Mouse (Mus musculus) embryonic facial prominence, embryonic 14.5 days (tissue): Measurements from ENCODE around the gene Cfap52. TPM values are rescaled to one million over a fixed set of nuclear protein-coding genes. Genes with fewer than 3 reads are reported as not detected.
A peak's percentile ranks its signal among the peaks of the same experiment; 100 is the strongest.

Experiments used
- ATAC-seq: fragments of 200-750 bp; cut with Nextera tagmentation; 2 replicates; pipeline ENCODE4 v1.8.0; 2017; ENCODE audit warnings: low read depth, moderate number of reproducible peaks, moderate TSS enrichment
- DNase-seq: peaks from one replicate; pipeline ENCODE4 v3.0.0-alpha.2; 2015; ENCODE audit warnings: low spot score
- H3K27ac ChIP-seq: fragments of 300-500 bp; sonication (generic); replicated peaks from 2 replicates; pipeline ENCODE4 v1.5.1; 2014; ENCODE audit warnings: low read depth, mild to moderate bottlenecking, low read length, moderate library complexity
- H3K27me3 ChIP-seq: fragments of 300-500 bp; sonication (generic); replicated peaks from 2 replicates; pipeline ENCODE4 v1.6.1; 2014; ENCODE audit warnings: low read length; ENCODE audit not compliant: control insufficient read depth, insufficient read depth
- H3K36me3 ChIP-seq: fragments of 300-500 bp; sonication (generic); 2 replicates; pipeline ENCODE4 v1.6.1; 2014; ENCODE audit warnings: low read length, mixed read lengths; ENCODE audit not compliant: control insufficient read depth, insufficient read depth
- H3K4me1 ChIP-seq: fragments of 300-500 bp; sonication (generic); 2 replicates; pipeline ENCODE4 v1.6.1; 2014; ENCODE audit warnings: antibody characterized with exemption, low read length; ENCODE audit not compliant: control insufficient read depth, insufficient read depth
- H3K4me2 ChIP-seq: fragments of 300-500 bp; sonication (generic); 2 replicates; pipeline ENCODE4 v1.6.1; 2014; ENCODE audit warnings: low read depth, mild to moderate bottlenecking, low read length, moderate library complexity, mixed read lengths
- H3K4me3 ChIP-seq: fragments of 300-500 bp; sonication (generic); 2 replicates; pipeline ENCODE4 v1.5.1; 2014; ENCODE audit warnings: low read depth, mild to moderate bottlenecking, low read length
- H3K9ac ChIP-seq: fragments of 300-500 bp; sonication (generic); 2 replicates; pipeline ENCODE4 v1.6.1; 2014; ENCODE audit warnings: low read depth, mild to moderate bottlenecking, low read length, moderate library complexity, mixed read lengths
- H3K9me3 ChIP-seq: fragments of 300-500 bp; sonication (generic); 2 replicates; pipeline ENCODE4 v1.6.1; 2016; ENCODE audit warnings: low read length; ENCODE audit not compliant: control insufficient read depth
- WGBS: fragments of 180-500 bp; shearing (Covaris S2); extraction: QIAGEN DNeasy Blood & Tissue Kit; methylation state at CpG from one replicate; pipeline ENCODE4 v1.1.7; 2014; 5-methylcytosine and 5-hydroxymethylcytosine counted together
- polyA plus RNA-seq: library from polyadenylated mRNA; unstranded; fragments of >200 nt; fragmentation: Nextera tagmentation; extraction: Ambion mirVana; gene quantifications from 2 replicates; pipeline ENCODE4 v1.2.1, GENCODE M21; 2014

Gene Cfap52
- 2.9 and 7.2 TPM in 2 replicates for polyA plus RNA-seq

- ATAC-seq = peak; percentile 75
- H3K4me3 ChIP-seq = peak within 1 kb of the TSS; percentile 80
- H3K4me2 ChIP-seq = peak within 1 kb of the TSS; percentile 85
- DNase-seq = peak; percentile 90
- peaks cover 5% of the 10 kb centered on the region; the same call in 1 of the 2 replicates for H3K36me3 ChIP-seq
- 8% methylated on average over 15 of the region's 15 CpGs for WGBS
- H3K9me3 ChIP-seq = no peaks in the 10 kb centered on the region
- H3K27me3 ChIP-seq = no peaks in the 10 kb centered on the region
- H3K9ac ChIP-seq = peak within 1 kb of the TSS; percentile 82
- H3K27ac ChIP-seq = 0 out of 2 replicates have a peak within 1 kb of the TSS, but pooled peaks have one; percentile 15
- peaks cover 3% of the 10 kb centered on the region; the same call in 1 of the 2 replicates for H3K4me1 ChIP-seq
Observed at GRCm38 (mm10) chr11:67965242-67965883, at the start of gene Cfap52. Gene Cfap52 (minus strand): TSS chr11:67965651.

DNA sequence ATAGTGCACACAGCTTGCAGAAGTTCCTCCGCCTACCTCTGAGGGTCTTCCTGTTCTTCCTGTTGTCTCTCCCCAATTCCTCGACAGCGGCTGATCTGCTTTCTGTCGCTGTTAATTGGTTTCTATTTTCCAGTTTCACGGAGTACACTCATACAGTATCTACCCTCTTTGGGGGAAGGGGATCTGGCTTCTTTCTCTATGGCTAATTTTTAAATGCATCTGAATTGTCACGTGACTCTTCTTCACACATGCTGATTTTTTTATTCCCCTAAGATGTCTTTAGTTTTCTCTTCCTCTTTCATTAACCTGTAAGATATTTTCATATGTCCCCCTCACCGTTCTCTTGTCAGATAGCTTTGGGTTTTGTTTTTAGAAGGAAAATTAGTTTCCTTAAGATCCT is 46.8 kb upstream of the Cfap52 start:
- H3K27ac ChIP-seq = no peak overlapping the region
- DNase-seq (no peak), ATAC-seq (no peak)
- no peaks in the 10 kb centered on the region for H3K27me3 ChIP-seq
- 0 out of 2 replicates have a peak, but pooled peaks cover 3% of the 10 kb centered on the region for H3K36me3 ChIP-seq
- WGBS = 72% methylated on average over 7 of the region's 7 CpGs
- H3K9me3 ChIP-seq = no peaks in the 10 kb centered on the region
- no peak overlapping the region for H3K9ac ChIP-seq
- no peak overlapping the region for H3K4me2 ChIP-seq
- H3K4me3 ChIP-seq = no peak overlapping the region
- H3K4me1 ChIP-seq = no peaks in the 10 kb centered on the region; the same call in 1 of the 2 replicates

- Histone ChIP-seq H3K36me3 (0 out of 2 replicates have a peak, but pooled peaks cover 3% of the 10 kb centered on the region), H3K9ac (no peak overlapping the region), H3K4me3 (no peak overlapping the region), H3K9me3 (no peaks in the 10 kb centered on the region), H3K4me1 (peaks cover 10% of the 10 kb centered on the region), H3K27me3 (no peaks in the 10 kb centered on the region), H3K27ac (no peak overlapping the region), H3K4me2 (no peak overlapping the region)
- 48% methylated on average over 5 of the region's 5 CpGs for WGBS
- DNase-seq (no peak), ATAC-seq (no peak)
Observed at GRCm38 (mm10) chr11:68009377-68009776, 43.9 kb upstream of the Cfap52 start.

- 0 out of 2 replicates have a peak, but pooled peaks cover 3% of the 10 kb centered on the region for H3K36me3 ChIP-seq
- ATAC-seq (no peak), DNase-seq (no peak)
Observed at GRCm38 (mm10) chr11:68007645-68008044, 42.2 kb upstream of the Cfap52 start.

DNA sequence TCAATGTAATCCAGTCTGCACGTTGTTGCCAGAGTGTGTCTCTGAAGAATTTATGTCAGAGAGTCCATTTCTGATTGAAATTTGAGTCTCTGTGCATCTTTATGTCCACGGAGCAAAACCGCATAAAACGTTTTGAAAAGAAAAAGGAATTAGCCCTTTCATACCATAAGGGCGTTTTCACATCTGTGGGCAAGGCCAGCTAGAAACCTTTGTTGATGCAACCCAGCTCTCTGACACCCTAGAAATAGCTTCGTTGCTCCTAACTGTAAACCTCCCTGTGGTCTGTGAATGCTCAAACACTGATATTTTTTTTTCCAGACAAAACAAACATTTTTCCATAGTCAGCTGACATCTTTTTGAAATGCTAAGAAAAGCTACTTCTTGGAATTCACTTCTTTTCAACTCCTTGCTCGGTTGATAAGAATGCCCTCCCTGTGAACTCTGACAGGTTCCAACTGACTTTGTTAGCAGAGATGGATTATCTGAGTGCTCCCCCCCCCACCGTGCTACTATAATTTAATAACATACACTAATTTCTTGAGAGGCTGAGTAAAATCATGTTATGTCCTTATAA is 40.9 kb upstream of the Cfap52 start:
- H3K9ac ChIP-seq = no peak overlapping the region
- no peaks in the 10 kb centered on the region for H3K27me3 ChIP-seq
- H3K27ac ChIP-seq = no peak overlapping the region; the same call in 1 of the 2 replicates
- H3K9me3 ChIP-seq = no peaks in the 10 kb centered on the region
- H3K36me3 ChIP-seq = no peaks in the 10 kb centered on the region
- DNase-seq (peak; percentile 62), ATAC-seq (peak; percentile 60; the same call in 1 of the 2 replicates)
- 14% methylated on average over 8 of the region's 8 CpGs for WGBS
- H3K4me2 ChIP-seq = no peak overlapping the region
- H3K4me1 ChIP-seq = peaks cover 10% of the 10 kb centered on the region
- no peak overlapping the region for H3K4me3 ChIP-seq

More at GRCm38 (mm10) chr11:68007645-68008044, 42.2 kb upstream of the Cfap52 start:
- no peaks in the 10 kb centered on the region for H3K27me3 ChIP-seq
- H3K4me2 ChIP-seq = no peak overlapping the region
- H3K9me3 ChIP-seq = no peaks in the 10 kb centered on the region
- peaks cover 10% of the 10 kb centered on the region for H3K4me1 ChIP-seq
- no peak overlapping the region for H3K4me3 ChIP-seq
- 51% methylated on average over 6 of the region's 6 CpGs for WGBS
- no peak overlapping the region for H3K27ac ChIP-seq
- H3K9ac ChIP-seq = no peak overlapping the region

DNA sequence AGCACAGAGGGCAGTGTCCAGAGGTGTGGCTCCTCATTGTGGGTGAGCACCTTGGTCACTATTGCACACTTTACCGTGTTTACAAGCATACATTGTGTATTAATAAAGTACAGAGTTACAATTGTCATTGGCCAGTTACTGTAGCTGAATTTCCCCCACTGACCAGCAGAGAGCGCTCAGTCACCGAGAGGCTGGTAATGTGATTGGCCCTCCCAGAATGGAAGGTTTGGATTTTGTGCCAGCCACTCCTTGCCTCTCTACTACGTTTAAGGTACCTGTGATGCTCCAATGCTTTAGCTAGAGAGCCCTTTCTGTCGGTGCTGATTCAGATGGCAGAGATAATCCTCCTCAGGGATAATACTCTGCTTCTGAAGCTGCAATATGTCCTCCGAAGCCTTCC is 38.7 kb upstream of the Cfap52 start:
- Histone ChIP-seq H3K4me3 (no peak overlapping the region), H3K4me2 (no peak overlapping the region), H3K4me1 (peaks cover 10% of the 10 kb centered on the region), H3K27me3 (no peaks in the 10 kb centered on the region), H3K27ac (no peak overlapping the region), H3K9ac (no peak overlapping the region), H3K36me3 (no peaks in the 10 kb centered on the region), H3K9me3 (no peaks in the 10 kb centered on the region)
- 18% methylated on average over 6 of the region's 6 CpGs for WGBS
- ATAC-seq (no peak), DNase-seq (peak; percentile 74)

DNA sequence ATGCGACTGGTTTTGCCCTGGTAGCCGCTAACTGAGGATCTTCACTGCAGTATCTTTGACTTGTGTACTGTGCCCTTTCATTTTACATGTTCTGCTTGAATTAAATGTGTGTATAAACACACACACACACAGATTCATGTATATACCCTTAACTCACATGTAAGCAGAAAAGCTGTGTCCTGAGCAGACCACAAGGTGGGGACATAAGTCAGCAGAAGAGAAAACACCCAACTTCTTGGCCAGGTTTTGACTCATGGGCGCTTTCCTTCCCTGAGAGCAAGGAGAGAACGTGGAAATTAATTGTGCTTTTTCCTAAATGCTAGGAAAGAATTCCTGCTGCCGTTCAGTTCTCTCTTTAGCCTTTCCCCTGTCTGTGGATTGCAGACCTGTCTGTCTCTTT is 34.2 kb upstream of the Cfap52 start:
- no peaks in the 10 kb centered on the region for H3K27me3 ChIP-seq
- H3K9ac ChIP-seq = no peak overlapping the region
- ATAC-seq (no peak), DNase-seq (peak; percentile 56)
- no peak overlapping the region for H3K4me3 ChIP-seq
- 59% methylated on average over 5 of the region's 5 CpGs for WGBS
- H3K27ac ChIP-seq = no peak overlapping the region
- H3K9me3 ChIP-seq = no peaks in the 10 kb centered on the region
- no peak overlapping the region for H3K4me2 ChIP-seq
- H3K4me1 ChIP-seq = no peaks in the 10 kb centered on the region
- no peaks in the 10 kb centered on the region for H3K36me3 ChIP-seq

GRCm38 (mm10) chr11:67998905-67999304 is 33.5 kb upstream of the Cfap52 start:
- no peak overlapping the region for H3K9ac ChIP-seq
- no peak overlapping the region for H3K27ac ChIP-seq
- H3K36me3 ChIP-seq = no peaks in the 10 kb centered on the region
- DNase-seq (peak; percentile 55), ATAC-seq (peak; percentile 67; the same call in 1 of the 2 replicates)
- H3K27me3 ChIP-seq = no peaks in the 10 kb centered on the region
- H3K9me3 ChIP-seq = no peaks in the 10 kb centered on the region
- H3K4me1 ChIP-seq = no peaks in the 10 kb centered on the region
- 67% methylated on average over 3 of the region's 3 CpGs for WGBS
- H3K4me2 ChIP-seq = no peak overlapping the region
- no peak overlapping the region for H3K4me3 ChIP-seq
